Mouse (Mus musculus) adrenal gland, postnatal 36 days (tissue): Measurements from ENCODE around the gene Acbd3. TPM values are rescaled to one million over a fixed set of nuclear protein-coding genes. Genes with fewer than 3 reads are reported as not detected.

Experiments used
- DNase-seq, 2 experiments: peaks; one replicate each; pipeline ENCODE4 v3.0.0; 2021; ENCODE audit warnings: mixed read lengths in 1 of 2
- total RNA-seq, 2 experiments: library from RNA; stranded (reverse); gene quantifications; 2 replicates each; pipeline ENCODE4 v1.2.3; 2021

Acbd3 gene
- total RNA-seq, 2 experiments from 2014 or later = 48.6 to 54.3 TPM

GRCm38 (mm10) chr1:180762180-180762579 is 36.3 kb downstream of the Acbd3 start:
- no peak for DNase-seq

DNA sequence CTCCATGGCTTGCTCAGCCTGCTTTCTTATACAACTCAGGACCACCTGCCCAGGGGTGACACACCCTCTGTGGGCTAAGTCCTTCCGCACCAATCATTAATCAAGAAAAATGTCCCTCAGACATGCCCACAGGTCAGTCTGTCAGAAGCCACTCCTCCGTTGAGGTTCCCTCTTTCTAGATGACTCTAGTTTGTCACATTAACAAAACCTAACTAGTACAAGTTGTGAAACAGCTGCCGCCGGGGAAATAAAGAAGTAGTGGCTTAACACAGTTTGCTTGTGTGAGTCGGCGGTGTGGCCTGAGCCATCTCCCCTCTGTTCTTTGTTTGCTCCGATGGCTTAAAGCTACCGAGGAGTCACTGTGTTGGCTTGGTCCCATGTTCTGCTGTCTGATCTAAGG is 36.8 kb downstream of the Acbd3 start:
- no peak for DNase-seq

GRCm38 (mm10) chr1:180763307-180763706 is 37.5 kb downstream of the Acbd3 start:
- no peak for DNase-seq

- DNase-seq = peak; percentile 86
These were observed 38.0 kb downstream of the Acbd3 start for GRCm38 (mm10) chr1:180763828-180764227.

- no peak for DNase-seq
These were observed 39.5 kb downstream of the Acbd3 start for GRCm38 (mm10) chr1:180765393-180765792.

- DNase-seq = no peak
These were observed 40.7 kb downstream of the Acbd3 start for GRCm38 (mm10) chr1:180766557-180766956.

- peak in 1 of 2 experiments; percentile 15 for DNase-seq
These were observed 41.9 kb downstream of the Acbd3 start for GRCm38 (mm10) chr1:180767541-180768333.

DNA sequence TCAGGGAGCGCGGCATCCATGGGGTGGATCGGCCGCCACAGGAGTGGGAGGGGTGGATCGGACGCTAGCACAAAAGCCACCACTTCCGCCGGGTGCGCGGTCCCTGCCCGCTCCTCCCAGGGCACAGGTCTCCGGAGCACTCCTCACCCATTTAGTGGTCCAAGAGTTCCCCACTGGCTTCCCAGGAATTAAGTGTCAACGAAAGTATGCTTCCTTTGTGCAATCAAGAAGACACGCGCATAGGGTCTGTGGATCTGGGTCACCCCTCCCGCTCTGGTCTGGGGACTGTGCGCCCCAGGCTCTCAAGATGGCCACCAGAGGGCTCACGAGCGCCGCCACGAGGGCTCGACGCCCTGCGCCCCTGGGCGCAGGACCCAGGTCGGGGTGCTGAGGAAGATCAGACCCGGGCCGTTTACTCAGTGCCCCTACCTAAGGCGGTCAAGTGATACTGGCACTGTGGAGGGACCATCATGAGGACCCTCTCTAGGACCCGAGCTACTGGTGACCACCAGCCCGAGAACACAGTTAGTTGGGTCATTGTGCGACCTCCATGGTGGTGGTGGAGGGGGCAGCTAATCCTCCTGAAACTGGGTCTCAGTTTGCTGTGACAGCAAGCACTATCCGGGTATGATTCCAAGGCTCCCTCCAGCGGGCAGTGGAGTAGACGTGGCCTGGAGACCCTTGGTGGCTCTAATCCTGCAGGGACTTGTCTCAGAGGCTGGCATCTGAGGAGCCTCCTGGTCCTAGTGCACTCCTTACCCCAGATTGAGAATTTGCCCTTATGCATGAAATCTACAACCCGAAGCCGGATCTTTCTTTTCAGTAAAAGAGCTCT is 42.7 kb downstream of the Acbd3 start:
- DNase-seq = peak; percentile 84 to 90

- DNase-seq = no peak
These were observed 45.5 kb downstream of the Acbd3 start for GRCm38 (mm10) chr1:180771306-180771705.

- no peak for DNase-seq
These were observed 45.9 kb downstream of the Acbd3 start for GRCm38 (mm10) chr1:180771722-180772121.

GRCm38 (mm10) chr1:180772291-180772690 is 46.4 kb downstream of the Acbd3 start:
- DNase-seq = no peak

GRCm38 (mm10) chr1:180774664-180775063 is 48.8 kb downstream of the Acbd3 start:
- DNase-seq = peak in 1 of 2 experiments; percentile 37

- DNase-seq = no peak
These were observed 49.5 kb downstream of the Acbd3 start for GRCm38 (mm10) chr1:180775317-180775716.

- no peak for DNase-seq
These were observed 50.1 kb downstream of the Acbd3 start for GRCm38 (mm10) chr1:180775849-180776493.

DNA sequence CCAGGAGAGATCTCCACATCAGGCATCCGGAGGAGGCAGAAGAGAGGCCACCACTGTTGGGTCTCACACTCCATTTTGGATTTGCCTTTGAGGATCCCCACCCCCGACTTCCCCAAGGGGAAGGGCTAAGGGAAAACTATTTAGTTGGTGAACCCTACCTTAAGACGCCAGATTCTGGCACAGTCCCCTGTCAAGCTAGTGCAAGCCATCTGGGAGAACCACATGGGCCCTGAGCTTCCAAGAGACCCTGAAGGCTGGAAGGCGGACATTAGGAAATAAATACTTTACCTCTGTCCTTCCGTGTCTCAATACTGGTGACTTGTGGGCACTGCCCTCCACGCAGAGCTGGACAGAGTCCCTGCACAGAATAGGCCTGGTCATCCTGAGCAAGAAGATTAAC is 50.7 kb downstream of the Acbd3 start:
- no peak for DNase-seq

GRCm38 (mm10) chr1:180777289-180777659 is 51.4 kb downstream of the Acbd3 start:
- DNase-seq = no peak

DNA sequence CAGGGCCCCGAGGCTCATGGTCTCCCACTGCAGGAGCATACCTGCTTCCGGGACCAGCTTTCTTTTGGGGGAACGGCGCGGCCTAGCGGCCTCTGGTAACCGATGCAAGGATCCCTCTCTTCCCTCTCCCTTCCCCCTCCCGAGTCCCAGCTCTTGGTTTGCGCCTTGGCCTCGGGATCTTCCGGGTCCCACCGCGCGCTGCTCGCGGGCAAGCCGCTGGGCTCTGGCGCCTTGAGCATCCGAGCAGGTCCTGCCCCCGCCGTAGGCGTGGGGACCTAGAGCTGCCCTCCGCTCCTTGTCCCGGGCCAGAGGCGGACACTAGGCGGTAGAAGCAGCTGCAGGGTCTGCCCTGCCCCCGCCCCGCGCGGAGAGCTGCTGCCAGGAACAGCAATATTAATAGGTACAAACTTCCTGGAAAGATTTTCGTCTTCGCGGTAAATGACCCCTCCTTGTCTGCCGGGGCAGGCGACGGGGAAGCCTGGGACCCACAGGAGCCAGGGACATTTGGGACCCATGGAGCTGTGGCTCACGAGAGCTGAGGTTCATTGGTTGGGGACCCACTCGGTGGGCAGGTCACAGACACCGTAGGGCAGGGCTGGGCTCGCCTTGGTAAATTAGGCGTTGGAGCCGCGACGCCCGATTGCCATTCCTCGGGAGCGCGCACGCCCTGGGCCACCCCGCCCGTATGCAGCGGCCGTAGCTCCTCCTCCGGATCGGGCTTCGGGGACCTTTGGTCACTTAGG is 52.0 kb downstream of the Acbd3 start:
- peak; percentile 91 to 92 for DNase-seq

- no peak for DNase-seq
These were observed 52.5 kb downstream of the Acbd3 start for GRCm38 (mm10) chr1:180778403-180778754.

- no peak for DNase-seq
These were observed 53.1 kb downstream of the Acbd3 start for GRCm38 (mm10) chr1:180778941-180779340.

DNA sequence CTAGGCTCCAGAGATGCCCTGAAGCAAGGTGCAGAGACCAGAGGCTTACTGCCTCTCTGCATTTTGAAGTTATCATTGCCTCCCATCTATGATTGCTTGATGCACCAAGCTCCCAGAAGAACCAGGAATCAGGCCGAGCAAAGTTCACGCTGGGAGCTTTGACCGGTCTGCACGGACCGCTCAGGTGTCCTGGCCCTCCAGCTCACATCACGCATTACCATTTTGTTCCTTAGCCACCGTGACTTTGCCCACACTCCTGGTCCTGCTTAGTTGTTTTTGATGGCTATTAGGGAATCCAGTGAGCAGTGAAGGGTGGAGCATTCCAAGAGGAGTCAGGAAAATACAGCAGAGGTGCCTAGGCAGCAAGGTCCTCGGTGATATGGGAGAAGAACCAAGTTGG is 54.4 kb downstream of the Acbd3 start:
- DNase-seq = no peak

DNA sequence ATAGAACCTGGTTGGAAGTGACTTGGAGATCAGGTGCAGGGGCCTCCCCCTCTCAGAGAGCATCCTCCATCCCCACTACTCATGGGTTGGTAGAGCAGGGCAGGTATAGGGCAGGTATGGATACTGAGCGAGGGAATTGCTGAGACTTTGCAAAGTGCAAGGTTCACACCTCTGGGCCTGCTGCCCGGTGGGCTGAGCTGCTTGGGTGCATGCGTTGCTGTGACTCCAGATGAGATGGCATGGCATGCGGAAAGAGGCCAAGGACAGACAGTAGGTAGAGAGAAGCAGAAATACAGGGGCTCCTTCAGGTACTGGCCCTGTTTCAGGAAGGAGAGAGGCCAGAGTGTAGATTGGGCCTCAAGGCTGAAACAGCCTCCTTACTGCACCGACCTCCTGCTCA is 55.4 kb downstream of the Acbd3 start:
- no peak for DNase-seq

- peak in 1 of 2 experiments; percentile 38 for DNase-seq
These were observed 57.2 kb downstream of the Acbd3 start for GRCm38 (mm10) chr1:180782906-180783579.
